Mouse (Mus musculus) stomach, postnatal 0 days (tissue): Measurements from ENCODE around the gene Snx11. TPM values are rescaled to one million over a fixed set of nuclear protein-coding genes. Genes with fewer than 3 reads are reported as not detected.

ENCODE experiments used
- ATAC-seq: fragments of 200-750 bp; cut with Nextera tagmentation; 2 replicates; pipeline ENCODE4 v1.8.0; 2017; ENCODE audit not compliant: low FRiP score, low TSS enrichment
- DNase-seq: peaks from one replicate; pipeline ENCODE4 v3.0.0-alpha.2; 2016; ENCODE audit warnings: low spot score
- H3K27ac ChIP-seq: fragments of 300-500 bp; sonication (generic); replicated peaks from 2 replicates; pipeline ENCODE4 v1.5.1; 2014; ENCODE audit warnings: mild to moderate bottlenecking, control low read depth
- H3K27me3 ChIP-seq: fragments of 300-500 bp; sonication (generic); 2 replicates; pipeline ENCODE4 v1.6.1; 2014; ENCODE audit warnings: low read length; ENCODE audit not compliant: control insufficient read depth, insufficient read depth
- H3K36me3 ChIP-seq: fragments of 300-500 bp; sonication (generic); 2 replicates; pipeline ENCODE4 v1.6.1; 2014; ENCODE audit warnings: low read length, mixed read lengths; ENCODE audit not compliant: control insufficient read depth, insufficient read depth
- H3K4me1 ChIP-seq: fragments of 300-500 bp; sonication (generic); replicated peaks from 2 replicates; pipeline ENCODE4 v1.6.1; 2014; ENCODE audit warnings: antibody characterized with exemption; ENCODE audit not compliant: control insufficient read depth, insufficient read depth
- H3K4me2 ChIP-seq: fragments of 300-500 bp; sonication (generic); replicated peaks from 2 replicates; pipeline ENCODE4 v1.6.1; 2014; ENCODE audit warnings: low read depth, mild to moderate bottlenecking, control low read depth, moderate library complexity
- H3K4me3 ChIP-seq: fragments of 300-500 bp; sonication (generic); 2 replicates; pipeline ENCODE4 v1.5.1; 2014; ENCODE audit warnings: low read depth, low read length, control low read depth
- H3K9ac ChIP-seq: fragments of 300-500 bp; sonication (generic); 2 replicates; pipeline ENCODE4 v1.6.1; 2014; ENCODE audit warnings: mild to moderate bottlenecking, low read length, control low read depth, mixed read lengths
- H3K9me3 ChIP-seq: fragments of 300-500 bp; sonication (generic); 2 replicates; pipeline ENCODE4 v1.6.1; 2016; ENCODE audit warnings: low read length; ENCODE audit not compliant: control insufficient read depth
- CTCF ChIP-seq: IDR thresholded peaks from 2 replicates; pipeline ENCODE4 v1.5.1; 2016; ENCODE audit warnings: antibody characterized with exemption, low read depth, mild to moderate bottlenecking, moderate library complexity
- EP300 ChIP-seq: optimal IDR thresholded peaks from 2 replicates; pipeline ENCODE3; 2016; ENCODE audit warnings: antibody characterized with exemption
- WGBS: fragments of 180-500 bp; shearing (Covaris S2); extraction: QIAGEN DNeasy Blood & Tissue Kit; methylation state at CpG from one replicate; pipeline ENCODE4 v1.1.7; 2014; 5-methylcytosine and 5-hydroxymethylcytosine counted together
- polyA plus RNA-seq: library from polyadenylated mRNA; unstranded; fragments of >200 nt; fragmentation: Nextera tagmentation; extraction: Ambion mirVana; gene quantifications from 2 replicates; pipeline ENCODE4 v1.2.1, GENCODE M21; 2015

The Snx11 gene
- polyA plus RNA-seq, 1 experiment from 2014 or later: 17.6 TPM

DNA sequence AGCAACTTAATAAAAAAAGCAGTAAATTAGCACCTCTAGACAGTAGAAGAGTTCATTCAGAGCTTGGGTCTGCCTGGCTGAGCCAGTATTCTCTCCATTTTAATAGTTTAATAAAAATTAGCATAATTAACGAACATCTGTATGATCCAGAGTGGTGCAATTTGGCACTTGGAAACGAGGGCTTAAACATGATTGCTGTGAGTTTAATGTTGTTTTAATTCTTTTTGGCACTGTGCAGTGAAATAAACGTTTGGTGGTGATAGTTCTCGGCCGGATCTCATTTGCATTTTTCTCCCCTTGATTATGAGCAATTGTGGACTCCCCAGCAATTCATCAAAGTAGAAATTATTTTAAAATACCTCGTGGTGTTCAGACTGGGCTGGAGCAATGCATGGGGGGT, 30.7 kb downstream of the Snx11 start:
- TF ChIP-seq EP300 (no peak), CTCF (no peak)
- no peaks in the 10 kb centered on the region for H3K36me3 ChIP-seq
- no peak overlapping the region for H3K4me2 ChIP-seq
- no peaks in the 10 kb centered on the region for H3K9me3 ChIP-seq
- WGBS: 61% methylated on average over 6 of the region's 6 CpGs
- no peak for DNase-seq
- H3K27me3 ChIP-seq: no peaks in the 10 kb centered on the region
- H3K4me3 ChIP-seq: no peak overlapping the region
- no peak overlapping the region for H3K27ac ChIP-seq
- no peak for ATAC-seq
- H3K4me1 ChIP-seq: no peaks in the 10 kb centered on the region
- no peak overlapping the region for H3K9ac ChIP-seq

DNA sequence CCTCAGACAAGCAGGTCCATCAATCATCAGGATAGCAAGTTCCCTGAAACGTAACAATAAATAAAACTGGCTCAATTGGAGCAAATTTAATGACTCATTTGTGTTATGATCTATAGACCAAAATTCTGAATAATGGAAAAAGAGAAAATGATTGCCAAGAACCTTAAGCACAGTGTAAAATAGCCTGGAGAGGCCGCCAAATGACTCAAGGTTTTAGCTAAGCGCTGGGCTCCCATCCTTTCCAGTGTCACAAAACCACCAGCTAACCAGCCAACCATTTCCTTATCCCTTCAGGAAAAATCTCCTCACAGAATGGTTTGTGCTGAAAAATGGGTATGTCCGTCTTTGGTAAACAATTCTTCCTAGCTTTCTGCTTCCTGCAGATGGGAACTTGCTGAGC, 33.5 kb downstream of the Snx11 start:
- no peak for ATAC-seq

DNA sequence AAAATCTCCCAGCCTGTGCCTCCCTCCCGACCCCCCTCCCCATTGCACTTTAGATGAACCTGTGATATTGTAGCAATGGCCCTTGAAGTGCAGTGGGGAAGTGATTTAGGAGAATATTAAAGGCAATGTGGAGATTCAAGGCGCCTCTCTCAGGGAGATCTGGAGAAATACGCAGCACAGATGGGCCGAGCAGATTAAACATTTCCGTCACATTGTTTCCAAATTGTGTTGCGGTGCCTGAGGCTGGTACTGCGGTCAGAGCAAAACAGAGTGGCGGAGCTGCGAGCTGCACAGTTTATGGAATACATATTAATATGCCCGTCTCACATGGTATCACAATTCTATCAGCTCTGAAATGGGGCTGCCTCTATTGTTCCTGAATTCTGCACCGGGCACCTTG, 34.4 kb downstream of the Snx11 start:
- Histone ChIP-seq H3K9me3 (no peaks in the 10 kb centered on the region), H3K36me3 (no peaks in the 10 kb centered on the region), H3K4me1 (no peaks in the 10 kb centered on the region), H3K27me3 (no peaks in the 10 kb centered on the region), H3K4me2 (no peak overlapping the region), H3K4me3 (no peak overlapping the region), H3K9ac (no peak overlapping the region), H3K27ac (no peak overlapping the region)
- DNase-seq (no peak), ATAC-seq (no peak)
- TF ChIP-seq EP300 (no peak), CTCF (no peak)
- WGBS: 19% methylated on average over 11 of the region's 11 CpGs

More for the DNA sequence above, 33.5 kb downstream of the Snx11 start:
- H3K27ac ChIP-seq: no peak overlapping the region
- H3K9me3 ChIP-seq: no peaks in the 10 kb centered on the region
- H3K4me2 ChIP-seq: no peak overlapping the region
- H3K4me1 ChIP-seq: no peaks in the 10 kb centered on the region
- DNase-seq: no peak
- no peaks in the 10 kb centered on the region for H3K36me3 ChIP-seq
- 57% methylated on average over 4 of the region's 4 CpGs for WGBS
- H3K4me3 ChIP-seq: no peak overlapping the region
- TF ChIP-seq EP300 (no peak), CTCF (no peak)
- no peak overlapping the region for H3K9ac ChIP-seq
- H3K27me3 ChIP-seq: no peaks in the 10 kb centered on the region

DNA sequence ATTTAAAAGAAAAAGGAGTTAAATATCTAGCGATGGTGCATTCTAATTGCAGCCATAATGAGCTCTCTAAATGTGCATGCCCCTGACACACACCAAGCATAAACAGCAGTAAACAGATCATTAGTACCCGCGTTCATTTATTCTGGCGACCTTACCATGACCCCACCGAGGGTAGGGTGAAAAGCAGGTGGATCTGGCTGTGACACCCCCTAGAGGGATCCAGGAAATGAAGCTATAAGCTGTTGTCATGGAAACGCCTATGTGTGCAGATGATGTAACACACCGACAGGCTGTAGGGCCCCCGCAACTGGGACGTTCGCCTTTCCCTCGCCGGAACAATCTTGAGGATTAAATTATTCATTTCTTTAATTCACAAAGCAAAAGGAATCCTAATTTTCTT, 35.4 kb downstream of the Snx11 start:
- no peaks in the 10 kb centered on the region for H3K36me3 ChIP-seq
- no peak overlapping the region for H3K9ac ChIP-seq
- H3K4me1 ChIP-seq: no peaks in the 10 kb centered on the region
- TF ChIP-seq CTCF: no peak
- no peak for TF ChIP-seq EP300
- DNase-seq (no peak), ATAC-seq (no peak)
- no peak overlapping the region for H3K4me2 ChIP-seq
- no peaks in the 10 kb centered on the region for H3K9me3 ChIP-seq
- no peak overlapping the region for H3K27ac ChIP-seq
- no peaks in the 10 kb centered on the region for H3K27me3 ChIP-seq
- no peak overlapping the region for H3K4me3 ChIP-seq
- WGBS: 29% methylated on average over 12 of the region's 12 CpGs

- no peak overlapping the region for H3K9ac ChIP-seq
- no peak overlapping the region for H3K4me3 ChIP-seq
- ATAC-seq (no peak), DNase-seq (no peak)
- H3K36me3 ChIP-seq: no peaks in the 10 kb centered on the region
- TF ChIP-seq CTCF (no peak), EP300 (no peak)
- WGBS: 62% methylated on average over 12 of the region's 12 CpGs
- H3K27me3 ChIP-seq: no peaks in the 10 kb centered on the region
- H3K27ac ChIP-seq: no peak overlapping the region
- H3K4me2 ChIP-seq: no peak overlapping the region
- H3K9me3 ChIP-seq: no peaks in the 10 kb centered on the region
- H3K4me1 ChIP-seq: no peaks in the 10 kb centered on the region
Observed at GRCm38 (mm10) chr11:96740796-96741195, 36.6 kb downstream of the Snx11 start.

DNA sequence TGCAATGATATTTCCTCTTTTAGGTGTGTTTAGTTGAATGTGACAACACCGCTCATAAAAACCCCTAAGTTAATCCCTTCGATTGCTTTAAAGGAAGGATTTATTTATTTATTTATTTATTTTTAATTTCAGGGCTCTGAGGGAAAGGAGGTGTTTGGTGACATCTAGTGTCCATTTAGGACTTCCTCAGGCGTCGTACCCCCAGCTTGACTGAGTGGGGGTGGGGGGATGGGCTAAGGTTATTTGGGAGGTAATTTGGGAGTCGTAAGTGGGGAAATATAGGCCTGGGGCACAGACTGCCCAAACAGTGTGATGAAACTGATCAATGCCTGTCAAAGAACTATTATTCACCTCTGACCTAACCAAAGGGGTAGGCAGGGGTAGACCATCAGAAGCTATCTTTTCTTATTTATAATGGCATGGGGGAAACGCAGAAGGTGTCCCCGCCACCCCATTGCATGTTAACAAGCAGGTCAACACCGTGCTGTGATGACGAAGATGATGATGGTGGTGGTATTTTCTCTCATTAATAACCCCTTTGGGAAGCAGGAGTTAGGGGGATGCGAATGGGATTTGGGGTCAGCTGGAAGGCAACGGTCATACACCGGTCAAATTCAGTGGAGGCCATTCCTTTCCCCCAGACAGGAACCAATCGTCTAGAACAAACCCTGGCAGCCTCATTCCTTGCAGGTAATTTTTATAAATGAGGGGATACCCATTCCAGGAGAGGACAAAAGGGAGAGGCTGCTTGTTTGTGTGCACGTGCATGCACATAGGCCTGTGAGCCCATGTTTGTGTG, 39.5 kb downstream of the Snx11 start:
- no peak overlapping the region for H3K9ac ChIP-seq
- H3K36me3 ChIP-seq: no peaks in the 10 kb centered on the region
- DNase-seq (no peak), ATAC-seq (no peak)
- H3K27ac ChIP-seq: no peak overlapping the region
- H3K4me2 ChIP-seq: no peak overlapping the region
- no peaks in the 10 kb centered on the region for H3K4me1 ChIP-seq
- H3K4me3 ChIP-seq: no peak overlapping the region
- TF ChIP-seq CTCF (peak; percentile 51), EP300 (no peak)
- H3K9me3 ChIP-seq: no peaks in the 10 kb centered on the region
- WGBS: 73% methylated on average over 14 of the region's 14 CpGs
- H3K27me3 ChIP-seq: no peaks in the 10 kb centered on the region
